Mouse (Mus musculus) kidney, adult 2 months (tissue): ENCODE measurements at regions not wholly inside any gene's neighbourhood (a gene's known extent, or its start where the extent isn't known, plus 50 kb on each side); places are given as distances from the start of the nearest gene placed in this dataset.

Experiments used
- DNase-seq: peaks from one replicate; pipeline ENCODE4 v3.0.0; 2021
- H3K27ac ChIP-seq: fragments of 200-500 bp; 2 replicates; pipeline ENCODE4 v1.5.1; 2012; ENCODE audit warnings: low read depth, low read length, control low read depth, inconsistent platforms; ENCODE audit not compliant: insufficient read depth
- H3K27me3 ChIP-seq: fragments of 200-500 bp; replicated peaks from 2 replicates; pipeline ENCODE4 v1.6.1; 2012; ENCODE audit warnings: mild to moderate bottlenecking, moderate library complexity, low read length, inconsistent platforms; ENCODE audit not compliant: control insufficient read depth, insufficient read depth
- H3K36me3 ChIP-seq: fragments of 200-500 bp; 2 replicates; pipeline ENCODE4 v1.6.1; 2012; ENCODE audit warnings: mild to moderate bottlenecking, moderate library complexity, low read length, inconsistent platforms; ENCODE audit not compliant: control insufficient read depth, insufficient read depth
- H3K4me1 ChIP-seq: fragments of 200-500 bp; 2 replicates; pipeline ENCODE4 v1.6.1; 2011; ENCODE audit warnings: low read length; ENCODE audit not compliant: control insufficient read depth, insufficient read depth
- H3K4me3 ChIP-seq: fragments of 200-500 bp; 2 replicates; pipeline ENCODE4 v1.5.1; 2011; ENCODE audit warnings: mild to moderate bottlenecking, low read depth, low read length, control low read depth; ENCODE audit not compliant: insufficient read depth
- CTCF ChIP-seq: fragments of 200-500 bp; conservative IDR thresholded peaks from 2 replicates; pipeline ENCODE4 v1.5.1; 2011; ENCODE audit warnings: low read depth, mild to moderate bottlenecking, control low read depth, low read length, moderate library complexity, mixed read lengths; ENCODE audit not compliant: insufficient read depth, insufficient read length
- POLR2A ChIP-seq: fragments of 200-500 bp; IDR thresholded peaks from one replicate; pipeline ENCODE4 v1.6.1; 2011; ENCODE audit warnings: low read depth, low read length, control low read depth
- WGBS: fragments of 180-500 bp; shearing (Covaris S2); methylation state at CpG from one replicate; pipeline ENCODE4 v1.1.7; 2018; 5-methylcytosine and 5-hydroxymethylcytosine counted together

DNA sequence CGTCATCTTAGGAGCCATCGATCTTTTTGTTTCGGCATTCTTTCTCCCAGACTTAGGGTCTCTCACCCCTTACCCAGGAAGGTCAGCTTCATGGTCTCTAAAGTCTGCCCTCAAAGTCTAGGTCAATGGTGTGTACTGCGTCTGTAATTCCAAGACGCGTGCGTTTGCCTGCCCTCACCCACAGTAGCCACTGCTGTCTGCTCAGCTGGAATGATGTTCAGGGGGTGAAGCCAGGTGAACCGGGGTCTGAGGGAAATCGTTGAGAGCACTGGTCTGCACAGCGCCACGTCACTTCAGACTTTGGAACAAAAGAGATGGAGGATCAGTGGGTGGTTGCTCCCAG, 244.2 kb downstream of the Ndfip2 start:
- TF ChIP-seq POLR2A (no peak), CTCF (no peak)
- Histone ChIP-seq H3K4me3 (no peak overlapping the region), H3K36me3 (no peaks in the 10 kb centered on the region), H3K27ac (no peak overlapping the region), H3K27me3 (no peaks in the 10 kb centered on the region), H3K4me1 (peaks cover 3% of the 10 kb centered on the region; the same call in 1 of the 2 replicates)
- no peak for DNase-seq
- WGBS, result 53% methylated on average over 11 of the region's 11 CpGs

- no peak for TF ChIP-seq CTCF
- no peak for TF ChIP-seq POLR2A
- peak; percentile 71 for DNase-seq
- 24% methylated on average over 21 of the region's 21 CpGs for WGBS
Measured at GRCm38 (mm10) chr14:105501792-105502632, 243.6 kb downstream of the Ndfip2 start.

DNA sequence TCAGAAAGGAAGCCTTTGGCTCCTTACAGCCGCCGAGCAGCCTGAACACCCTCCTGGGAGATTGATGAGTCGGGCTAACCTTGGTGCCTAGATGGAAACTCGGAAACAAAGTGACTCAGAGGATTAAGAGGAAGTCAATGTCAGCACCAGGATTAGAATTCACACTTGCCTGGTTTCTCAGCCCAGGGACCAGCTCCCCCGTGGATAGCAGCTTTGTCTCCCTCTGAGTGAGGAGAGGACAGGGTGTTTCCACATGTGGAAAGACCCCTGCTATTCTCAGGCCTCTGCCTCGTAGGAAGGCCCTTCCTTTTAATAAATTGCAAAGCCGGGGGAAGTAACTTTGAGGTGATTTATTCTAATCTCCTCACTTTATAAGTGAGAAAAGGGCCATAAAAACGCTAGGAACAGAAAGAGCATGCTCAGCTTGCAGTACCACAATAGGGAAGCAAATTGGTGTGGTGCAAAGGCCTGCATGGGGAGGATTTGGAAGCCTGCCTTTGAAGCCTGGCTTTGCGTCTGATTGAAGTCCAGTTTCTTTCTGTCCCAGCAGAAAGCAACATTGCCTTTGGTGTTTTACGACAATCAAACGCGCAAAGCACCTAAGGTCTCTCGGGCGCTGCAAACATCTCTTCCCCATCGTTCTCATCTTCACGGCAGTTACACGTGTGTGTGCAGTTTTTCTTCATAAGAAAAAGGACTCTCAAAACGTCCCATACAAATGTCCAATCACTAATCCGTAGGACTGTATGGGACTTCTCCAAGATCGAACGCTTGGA, 242.8 kb downstream of the Ndfip2 start:
- Histone ChIP-seq H3K4me1 (peaks cover 3% of the 10 kb centered on the region; the same call in 1 of the 2 replicates), H3K27ac (no peak overlapping the region), H3K27me3 (no peaks in the 10 kb centered on the region), H3K36me3 (no peaks in the 10 kb centered on the region), H3K4me3 (no peak overlapping the region)
- peak; percentile 59 for DNase-seq
- TF ChIP-seq CTCF (no peak), POLR2A (no peak)
- 44% methylated on average over 21 of the region's 21 CpGs for WGBS

More at GRCm38 (mm10) chr14:105501792-105502632, 243.6 kb downstream of the Ndfip2 start:
- Histone ChIP-seq H3K4me1 (peaks cover 3% of the 10 kb centered on the region; the same call in 1 of the 2 replicates), H3K4me3 (no peak overlapping the region), H3K27me3 (no peaks in the 10 kb centered on the region), H3K36me3 (no peaks in the 10 kb centered on the region), H3K27ac (no peak overlapping the region)

- 46% methylated on average over 15 of the region's 15 CpGs for WGBS
- TF ChIP-seq CTCF (no peak), POLR2A (no peak)
- H3K27ac ChIP-seq, result no peak overlapping the region
Measured at GRCm38 (mm10) chr14:105499319-105499895, 241.0 kb downstream of the Ndfip2 start.

GRCm38 (mm10) chr14:105498155-105498906, 240.0 kb downstream of the Ndfip2 start:
- peaks cover 3% of the 10 kb centered on the region; the same call in 1 of the 2 replicates for H3K4me1 ChIP-seq
- H3K27me3 ChIP-seq, result no peaks in the 10 kb centered on the region
- WGBS, result 57% methylated on average over 10 of the region's 10 CpGs
- TF ChIP-seq CTCF (no peak), POLR2A (no peak)
- H3K36me3 ChIP-seq, result no peaks in the 10 kb centered on the region
- no peak overlapping the region for H3K27ac ChIP-seq
- no peak overlapping the region for H3K4me3 ChIP-seq
- peak; percentile 41 for DNase-seq

More at GRCm38 (mm10) chr14:105499319-105499895, 241.0 kb downstream of the Ndfip2 start:
- Histone ChIP-seq H3K27me3 (no peaks in the 10 kb centered on the region), H3K4me1 (peaks cover 3% of the 10 kb centered on the region; the same call in 1 of the 2 replicates), H3K4me3 (no peak overlapping the region), H3K36me3 (no peaks in the 10 kb centered on the region)
- DNase-seq, result peak; percentile 49

- Histone ChIP-seq H3K4me3 (no peak overlapping the region), H3K4me1 (0 out of 2 replicates have a peak, but pooled peaks cover 3% of the 10 kb centered on the region), H3K36me3 (no peaks in the 10 kb centered on the region), H3K27ac (no peak overlapping the region), H3K27me3 (no peaks in the 10 kb centered on the region)
- 48% methylated on average over 2 of the region's 2 CpGs for WGBS
- TF ChIP-seq POLR2A, result no peak
- no peak for DNase-seq
Measured at GRCm38 (mm10) chr14:105495161-105495560, 236.8 kb downstream of the Ndfip2 start.
